Mouse (Mus musculus) stomach, postnatal 0 days (tissue): Measurements from ENCODE around the gene Gm11733.

Experiments
- CTCF ChIP-seq: IDR thresholded peaks from 2 replicates; pipeline ENCODE4 v1.5.1; 2016; ENCODE audit warnings: antibody characterized with exemption, low read depth, mild to moderate bottlenecking, moderate library complexity
- EP300 ChIP-seq: optimal IDR thresholded peaks from 2 replicates; pipeline ENCODE3; 2016; ENCODE audit warnings: antibody characterized with exemption

DNA sequence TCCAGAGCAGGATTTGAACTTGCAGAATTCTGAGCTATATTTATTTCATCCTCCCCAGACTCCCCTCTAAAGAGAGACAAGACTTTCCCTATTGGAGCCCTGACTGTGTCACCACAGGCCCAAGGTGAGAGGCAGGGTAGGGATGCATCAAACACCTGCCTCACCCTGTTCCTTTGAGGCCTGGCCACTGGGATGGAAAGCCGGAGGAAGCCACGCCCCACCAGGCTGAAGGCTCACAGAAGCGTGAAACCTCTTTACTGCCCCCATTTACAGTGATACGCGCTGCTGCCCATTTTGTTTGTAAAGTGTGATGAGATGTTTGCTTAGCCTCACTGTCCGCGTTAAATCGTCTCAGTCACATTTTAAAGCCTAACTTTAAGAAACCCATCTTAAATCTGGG lies 25.0 kb upstream of the Gm11733 start:
- no peak for TF ChIP-seq CTCF
- no peak for TF ChIP-seq EP300
